Mouse (Mus musculus): Measurements from ENCODE around the gene Pdcd1.
"Not testable (repeated sequence)": the region's sequence is repeated elsewhere in the genome, so short reads cannot be mapped to it uniquely, and the experiment has no call there.

The Pdcd1 gene

DNA sequence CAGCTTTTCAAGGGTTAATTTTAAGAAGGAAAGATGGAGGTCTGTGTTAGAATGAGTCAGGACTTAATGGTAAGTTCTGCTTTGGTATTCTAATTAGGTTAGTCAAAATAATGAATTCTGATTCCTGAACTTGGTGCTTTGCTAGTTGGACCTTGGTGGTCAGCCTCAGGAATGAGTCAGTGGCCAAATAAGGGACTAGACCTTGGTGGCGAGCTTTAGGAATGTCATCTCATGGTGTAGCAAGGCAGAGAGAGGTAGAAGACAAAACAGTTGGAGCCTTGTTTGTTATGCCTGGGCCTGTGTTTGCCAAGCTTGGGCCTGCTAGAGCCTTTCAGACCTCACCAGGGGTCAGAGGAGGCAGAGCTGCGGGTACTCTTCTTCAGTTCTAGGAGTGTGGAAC, 23.6 kb downstream of the Pdcd1 start:
- DNase-seq (ENCODE audit: low spot score in 2 of 2) = no peak

- no peak for DNase-seq (ENCODE audit: low spot score in 2 of 2)
These were observed 24.7 kb downstream of the Pdcd1 start for GRCm38 (mm10) chr1:94027506-94028108.

GRCm38 (mm10) chr1:94020151-94020550, 32.2 kb downstream of the Pdcd1 start, which contains the start of gene Neu4:
Gene Neu4, plus strand, starts transcription at chr1:94020451.
- no peak for DNase-seq (ENCODE audit: low spot score in 2 of 2)

DNA sequence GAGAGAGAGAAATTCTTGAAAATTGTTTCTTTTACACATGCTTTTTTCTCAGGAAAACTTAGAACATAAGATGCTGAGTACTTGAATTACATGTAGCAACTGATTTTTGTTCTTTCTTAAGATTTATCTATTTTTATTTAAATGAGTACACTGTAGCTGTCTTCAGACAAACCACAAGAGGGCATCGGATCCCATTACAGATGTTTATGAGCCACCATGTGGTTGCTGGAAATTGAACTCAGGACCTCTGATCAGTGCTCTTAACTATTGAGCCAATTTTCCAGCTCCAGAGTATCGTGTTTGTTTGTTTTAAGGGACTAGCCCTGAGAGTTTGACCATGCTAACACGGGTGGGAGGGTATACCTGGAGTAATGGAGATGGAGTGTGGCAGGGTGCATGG, 40.7 kb downstream of the Pdcd1 start:
- no peak for DNase-seq (ENCODE audit: low spot score in 2 of 2)

GRCm38 (mm10) chr1:94008826-94009225, 43.5 kb downstream of the Pdcd1 start:
- DNase-seq (ENCODE audit: low spot score in 2 of 2) = not testable (repeated sequence)

DNA sequence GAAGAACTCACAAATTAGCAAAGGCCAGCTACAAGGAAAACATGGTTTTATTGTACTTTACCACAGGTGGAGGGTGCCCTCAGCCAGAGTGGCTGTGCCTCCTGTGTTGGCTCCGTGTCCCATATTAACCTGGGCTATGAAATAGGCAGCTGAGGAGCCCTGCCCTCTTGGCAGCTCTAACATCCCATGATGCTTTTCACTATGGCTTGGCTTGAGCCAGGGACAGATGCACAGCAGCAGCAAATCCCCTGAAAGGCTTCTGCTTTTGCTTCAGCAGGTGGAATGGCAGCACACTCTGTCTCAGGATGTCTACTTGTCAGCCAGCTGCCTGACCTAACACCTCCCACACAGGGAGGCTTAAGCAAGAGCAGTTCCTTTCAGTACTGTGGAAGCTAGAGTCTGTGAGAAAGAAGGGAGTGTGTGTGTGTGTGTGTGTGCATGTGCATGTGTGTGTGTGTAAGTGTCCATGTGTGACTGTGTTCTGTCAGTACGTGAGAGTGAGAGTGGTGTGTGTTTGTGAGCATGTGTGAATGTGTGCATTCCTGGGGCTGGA, 46.3 kb downstream of the Pdcd1 start:
- not testable (repeated sequence) for DNase-seq (ENCODE audit: low spot score in 2 of 2)

GRCm38 (mm10) chr1:94001023-94001422, 51.3 kb downstream of the Pdcd1 start:
- no peak for DNase-seq (ENCODE audit: low spot score in 2 of 2)

DNA sequence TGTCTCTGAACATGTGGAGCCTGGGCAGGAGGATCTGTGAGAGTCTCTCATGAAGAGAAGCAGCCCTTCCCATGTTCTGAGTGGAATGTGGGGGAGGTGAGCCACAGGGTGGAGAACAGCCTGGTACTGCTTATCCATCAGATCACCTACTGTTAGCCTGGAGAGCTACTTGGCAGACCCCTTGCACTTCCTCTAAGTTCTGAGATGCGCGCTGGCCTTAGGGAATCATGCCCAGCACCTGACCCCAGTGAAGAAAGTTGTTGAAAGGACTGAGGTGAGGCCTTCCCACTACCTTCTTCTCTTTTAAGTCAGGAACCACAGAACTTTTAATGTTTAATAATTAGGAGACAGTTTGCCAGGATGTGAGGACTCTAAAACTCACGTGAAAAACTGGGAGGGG, 60.9 kb downstream of the Pdcd1 start:
- not testable (repeated sequence) for DNase-seq (ENCODE audit: low spot score in 2 of 2)

- not testable (repeated sequence) for DNase-seq (ENCODE audit: low spot score in 2 of 2)
These were observed 61.3 kb downstream of the Pdcd1 start for GRCm38 (mm10) chr1:93991068-93991467.

- not testable (repeated sequence) for DNase-seq (ENCODE audit: low spot score in 2 of 2)
These were observed 62.1 kb downstream of the Pdcd1 start, which contains the start of gene Gal3st2c for GRCm38 (mm10) chr1:93990209-93990608. Gene Gal3st2c, plus strand, starts transcription at chr1:93990509.

- no peak for DNase-seq (ENCODE audit: low spot score in 2 of 2)
These were observed 63.6 kb downstream of the Pdcd1 start for GRCm38 (mm10) chr1:93988786-93989185.
